Mouse (Mus musculus): ENCODE measurements around the gene Gm29094. TPM values are rescaled to one million over a fixed set of nuclear protein-coding genes. Genes with fewer than 3 reads are reported as not detected.
"Not testable (repeated sequence)": the region's sequence is repeated elsewhere in the genome, so short reads cannot be mapped to it uniquely, and the experiment has no call there.

Gm29094 gene
- not detected for total RNA-seq (2021)
- long read RNA-seq, experiment 1: 0 reads
- long read RNA-seq, experiment 2: 0 reads

GRCm38 (mm10) chr9:89198969-89199416 is at the start of gene Gm29094, which contains the start of gene Bcl2a1b:
Gm29094 (plus strand) TSS chr9:89199379.
Bcl2a1b (plus strand) TSS chr9:89199209.
- not testable (repeated sequence) for DNase-seq (ENCODE audit: low spot score in 2 of 2)

- DNase-seq (ENCODE audit: low spot score in 2 of 2): not testable (repeated sequence)
Observed at GRCm38 (mm10) chr9:89172539-89172938, 26.6 kb upstream of the Gm29094 start.

GRCm38 (mm10) chr9:89178833-89179232 is 20.3 kb upstream of the Gm29094 start:
- DNase-seq (ENCODE audit: low spot score in 2 of 2): peak; percentile 71 to 80

GRCm38 (mm10) chr9:89179469-89179868 is 19.7 kb upstream of the Gm29094 start:
- not testable (repeated sequence) for DNase-seq (ENCODE audit: low spot score in 2 of 2)

- DNase-seq (ENCODE audit: low spot score in 2 of 2): not testable (repeated sequence)
Observed at GRCm38 (mm10) chr9:89187006-89187405, 12.2 kb upstream of the Gm29094 start.

GRCm38 (mm10) chr9:89195483-89195882 is 3.7 kb upstream of the Gm29094 start:
- not testable (repeated sequence) for DNase-seq (ENCODE audit: low spot score in 2 of 2)

GRCm38 (mm10) chr9:89197509-89197908 is 1.7 kb upstream of the Gm29094 start:
- DNase-seq (ENCODE audit: low spot score in 2 of 2): not testable (repeated sequence)

GRCm38 (mm10) chr9:89198349-89198748 is 830 bp upstream of the Gm29094 start:
- not testable (repeated sequence) for DNase-seq (ENCODE audit: low spot score in 2 of 2)

- DNase-seq (ENCODE audit: low spot score in 2 of 2): not testable (repeated sequence)
Observed at GRCm38 (mm10) chr9:89202256-89202655, 3.1 kb downstream of the Gm29094 start.

- DNase-seq (ENCODE audit: low spot score in 2 of 2): not testable (repeated sequence)
Observed at GRCm38 (mm10) chr9:89208939-89209338, 9.8 kb downstream of the Gm29094 start.

- peak in 1 of 2 experiments; percentile 13 for DNase-seq (ENCODE audit: low spot score in 2 of 2)
Observed at GRCm38 (mm10) chr9:89210353-89211064, 11.3 kb downstream of the Gm29094 start, which contains the start of gene Mthfs. Mthfs (plus strand) TSS chr9:89210676.

- peak; percentile 93 to 95 for DNase-seq (ENCODE audit: low spot score in 2 of 2)
Observed at GRCm38 (mm10) chr9:89211065-89211858, 12.1 kb downstream of the Gm29094 start.

GRCm38 (mm10) chr9:89212428-89212827 is 13.2 kb downstream of the Gm29094 start:
- DNase-seq (ENCODE audit: low spot score in 2 of 2): peak in 1 of 2 experiments; percentile 30

GRCm38 (mm10) chr9:89218174-89218573 is 19.0 kb downstream of the Gm29094 start:
- not testable (repeated sequence) for DNase-seq (ENCODE audit: low spot score in 2 of 2)

- DNase-seq (ENCODE audit: low spot score in 2 of 2): not testable (repeated sequence)
Observed at GRCm38 (mm10) chr9:89219668-89220067, 20.5 kb downstream of the Gm29094 start.

GRCm38 (mm10) chr9:89220704-89221287 is 21.6 kb downstream of the Gm29094 start:
- DNase-seq (ENCODE audit: low spot score in 2 of 2): not testable (repeated sequence)

- peak; percentile 47 to 53 for DNase-seq (ENCODE audit: low spot score in 2 of 2)
Observed at GRCm38 (mm10) chr9:89226071-89226470, 26.9 kb downstream of the Gm29094 start.

- no peak for DNase-seq (ENCODE audit: low spot score in 2 of 2)
Observed at GRCm38 (mm10) chr9:89228122-89228521, 28.9 kb downstream of the Gm29094 start.

GRCm38 (mm10) chr9:89230897-89231497 is 31.8 kb downstream of the Gm29094 start:
- DNase-seq (ENCODE audit: low spot score in 2 of 2): peak; percentile 56 to 60

GRCm38 (mm10) chr9:89237131-89237530 is 38.0 kb downstream of the Gm29094 start:
- DNase-seq (ENCODE audit: low spot score in 2 of 2): not testable (repeated sequence)

Data from left cerebral cortex, adult 18-20 months (tissue).